Mouse (Mus musculus) c-Kit-negative CD71-positive TER-119-positive erythroid progenitor cells, embryonic 14.5 days (primary cell): ENCODE data around the gene Hdhd3.

Experiments used
- DNase-seq: peaks from one replicate; pipeline ENCODE4 v3.0.0-alpha.2; 2013; ENCODE audit warnings: low read depth, low spot score

Gene Hdhd3

DNA sequence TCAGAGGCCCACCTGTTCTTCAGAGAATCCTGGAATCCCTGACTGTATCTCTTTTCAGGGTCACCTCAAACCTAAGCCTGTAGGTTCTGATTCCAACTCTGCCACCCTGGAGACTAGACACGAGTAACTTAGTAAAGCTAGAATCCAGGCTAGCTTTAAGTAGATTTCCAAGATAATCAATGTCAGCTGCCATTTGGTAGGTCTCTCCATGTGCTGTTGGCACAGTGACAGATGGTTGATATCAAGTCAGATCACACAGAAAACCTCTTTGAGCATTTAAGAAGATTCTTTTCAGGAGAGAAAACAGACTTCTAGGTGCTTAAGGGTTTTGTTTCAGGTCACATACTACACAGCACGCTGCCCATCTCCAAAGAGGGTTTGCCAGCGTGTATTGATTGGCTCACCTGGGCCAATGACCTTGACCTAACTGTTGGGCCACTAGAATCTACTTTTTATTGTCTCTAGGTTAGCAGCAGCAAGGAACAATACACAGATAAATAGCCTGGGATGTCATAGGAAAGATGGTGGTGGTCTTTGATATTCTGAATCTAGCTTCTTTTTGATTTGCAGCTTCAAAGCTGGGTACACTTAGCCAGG is at the start of gene Hdhd3:
Gene Hdhd3 (minus strand): TSS at position 94 of the 597 bp plus-strand sequence.
- DNase-seq, result no peak

DNA sequence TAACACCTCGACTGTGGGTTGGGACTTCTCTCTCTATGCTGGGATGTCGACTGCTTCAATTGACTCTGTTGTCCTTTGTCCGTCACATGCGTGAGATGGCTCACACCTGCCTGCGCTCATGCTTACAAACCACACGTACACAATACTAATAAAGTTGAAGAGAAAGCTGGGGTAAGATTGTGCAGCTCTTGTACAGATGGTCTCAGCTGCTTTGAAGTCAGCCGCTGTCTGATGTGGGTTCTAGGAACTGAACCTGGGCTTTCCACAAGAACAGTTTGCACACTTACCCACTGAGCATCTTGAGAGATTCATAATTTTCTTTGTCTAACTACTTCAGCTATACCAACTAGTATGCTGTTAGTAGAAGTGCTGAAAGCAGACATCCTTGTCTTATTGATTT is 48.7 kb upstream of the Hdhd3 start:
- DNase-seq, result no peak

GRCm38 (mm10) chr4:62544801-62545200 is 41.5 kb upstream of the Hdhd3 start:
- no peak for DNase-seq

DNA sequence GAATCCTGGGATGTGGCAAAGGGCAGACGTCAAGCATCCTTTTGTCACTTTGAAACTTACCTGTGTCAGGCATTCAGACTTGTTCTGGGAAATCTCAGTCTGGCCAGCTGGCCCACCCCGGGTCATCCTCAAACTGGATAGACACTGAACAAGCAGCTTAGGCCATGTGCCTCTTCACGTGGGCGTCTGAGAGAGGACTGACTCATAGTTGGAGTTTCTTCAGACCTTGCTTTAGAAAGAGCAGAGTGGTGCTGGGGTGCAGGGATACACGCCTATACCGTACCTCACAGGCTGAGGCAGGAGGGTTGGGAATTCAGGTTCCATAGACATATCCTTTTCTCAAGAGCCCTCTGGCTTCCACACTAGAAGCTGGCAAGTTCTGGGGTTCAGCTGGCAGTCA is 40.5 kb upstream of the Hdhd3 start:
- DNase-seq, result no peak

DNA sequence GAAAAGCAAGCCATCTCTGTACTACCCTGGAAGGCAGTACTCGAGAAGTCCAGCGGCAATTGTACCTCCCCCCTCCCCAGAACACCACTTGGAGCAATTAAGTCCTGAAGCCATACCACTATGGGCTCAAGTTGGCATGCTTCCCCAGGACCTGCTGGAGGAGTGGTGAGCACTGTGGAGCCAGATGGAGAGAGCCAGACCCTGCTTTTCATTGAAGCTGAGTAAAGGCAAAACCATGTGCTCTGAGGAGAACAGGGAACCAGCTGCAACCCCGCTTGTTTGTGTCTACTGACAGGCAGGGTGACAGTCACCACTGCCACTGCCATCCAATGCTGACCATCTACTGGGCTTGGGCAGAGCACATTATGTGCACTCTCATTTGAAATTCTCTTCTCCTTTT is 38.5 kb upstream of the Hdhd3 start:
- DNase-seq, result no peak

DNA sequence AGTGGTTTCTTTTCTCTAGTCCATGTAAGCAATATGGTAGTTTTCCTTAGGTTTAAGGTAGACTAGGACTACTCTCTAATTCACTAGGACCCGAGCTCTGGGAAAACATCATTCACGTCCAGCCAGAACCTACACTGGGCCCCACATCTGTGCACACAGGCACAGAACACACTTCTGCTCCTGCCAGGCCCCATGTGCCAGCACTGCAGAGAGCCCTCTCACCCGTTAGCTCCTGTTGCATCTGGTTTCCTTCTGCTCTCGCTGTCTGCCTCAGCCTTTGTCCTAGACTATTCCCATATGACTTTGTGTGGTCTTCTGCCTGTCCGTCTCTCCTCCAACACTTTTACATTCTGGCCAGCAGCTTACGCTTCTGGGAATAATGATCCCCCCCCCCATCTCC is 30.5 kb upstream of the Hdhd3 start:
- no peak for DNase-seq

GRCm38 (mm10) chr4:62527655-62528054 is 24.4 kb upstream of the Hdhd3 start:
- DNase-seq, result no peak

- DNase-seq, result no peak
Observed at GRCm38 (mm10) chr4:62526256-62526655, 23.0 kb upstream of the Hdhd3 start.

DNA sequence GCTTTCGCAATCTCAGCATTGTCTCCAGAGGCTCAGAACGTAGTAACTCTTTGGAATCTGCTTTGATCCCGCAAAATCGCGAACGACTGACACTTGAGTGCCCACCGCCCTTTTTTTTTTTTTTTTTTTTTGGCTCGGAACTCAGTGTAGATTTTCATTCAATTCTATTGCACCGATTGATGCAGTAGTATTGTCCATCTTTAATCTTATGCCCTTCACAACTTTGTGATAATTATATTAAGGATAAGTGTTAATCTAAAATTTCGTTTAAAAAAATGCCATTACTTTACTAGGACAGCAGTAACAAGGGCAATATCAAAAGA is 22.2 kb upstream of the Hdhd3 start:
- no peak for DNase-seq

DNA sequence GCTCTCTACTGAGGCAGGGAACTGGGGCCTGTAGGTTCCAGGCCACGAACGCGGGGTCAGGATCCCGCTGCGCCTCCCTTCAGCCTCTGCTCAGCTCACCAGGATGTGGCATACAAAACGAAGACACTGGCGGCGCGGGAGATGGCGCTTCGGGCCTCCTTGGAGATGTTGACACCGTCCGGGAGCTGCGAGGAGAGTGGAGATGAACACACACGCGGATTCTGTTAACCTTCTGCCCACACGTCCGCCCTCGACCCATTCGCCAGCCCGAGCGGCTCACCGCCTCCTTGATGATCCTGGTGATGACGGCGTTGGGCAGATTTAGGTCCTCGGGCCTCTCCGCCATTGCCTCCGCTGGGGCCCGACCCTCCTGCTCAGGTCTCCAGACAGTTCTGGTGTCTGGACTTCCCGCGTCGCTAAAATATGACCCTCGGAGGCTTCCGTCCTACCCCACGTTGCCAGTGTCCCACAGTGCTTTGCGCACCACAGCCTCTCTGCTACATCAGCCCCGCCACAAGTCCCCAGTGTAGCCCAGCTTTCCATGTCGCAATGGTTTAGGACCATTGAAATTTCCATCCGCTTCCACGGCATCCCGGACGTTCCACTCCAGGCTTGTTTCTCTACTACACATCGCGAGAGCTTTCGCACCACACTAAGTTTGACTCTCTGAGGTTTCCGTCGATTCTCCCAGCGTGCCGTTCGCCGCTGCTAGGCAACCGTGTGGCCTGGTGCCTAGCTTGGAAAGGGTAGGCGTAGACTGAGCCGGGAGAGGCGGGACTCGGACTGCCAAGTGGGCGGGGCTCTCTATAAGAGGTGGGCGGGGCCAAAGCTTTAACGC is 21.6 kb upstream of the Hdhd3 start, which contains the start of the genes Pole3 and 4933430I17Rik:
Gene Pole3 (minus strand): TSS at position 418 of the 838 bp plus-strand sequence.
Gene 4933430I17Rik (plus strand): TSS at position 719 of the 838 bp plus-strand sequence.
- peak; percentile 98 for DNase-seq

- no peak for DNase-seq
Observed at GRCm38 (mm10) chr4:62520892-62521400, 17.7 kb upstream of the Hdhd3 start.

- peak; percentile 87 for DNase-seq
Observed at GRCm38 (mm10) chr4:62519849-62520233, 16.6 kb upstream of the Hdhd3 start, which contains the start of gene Alad. TSS of gene Alad (minus strand) at chr4:62519918.

DNA sequence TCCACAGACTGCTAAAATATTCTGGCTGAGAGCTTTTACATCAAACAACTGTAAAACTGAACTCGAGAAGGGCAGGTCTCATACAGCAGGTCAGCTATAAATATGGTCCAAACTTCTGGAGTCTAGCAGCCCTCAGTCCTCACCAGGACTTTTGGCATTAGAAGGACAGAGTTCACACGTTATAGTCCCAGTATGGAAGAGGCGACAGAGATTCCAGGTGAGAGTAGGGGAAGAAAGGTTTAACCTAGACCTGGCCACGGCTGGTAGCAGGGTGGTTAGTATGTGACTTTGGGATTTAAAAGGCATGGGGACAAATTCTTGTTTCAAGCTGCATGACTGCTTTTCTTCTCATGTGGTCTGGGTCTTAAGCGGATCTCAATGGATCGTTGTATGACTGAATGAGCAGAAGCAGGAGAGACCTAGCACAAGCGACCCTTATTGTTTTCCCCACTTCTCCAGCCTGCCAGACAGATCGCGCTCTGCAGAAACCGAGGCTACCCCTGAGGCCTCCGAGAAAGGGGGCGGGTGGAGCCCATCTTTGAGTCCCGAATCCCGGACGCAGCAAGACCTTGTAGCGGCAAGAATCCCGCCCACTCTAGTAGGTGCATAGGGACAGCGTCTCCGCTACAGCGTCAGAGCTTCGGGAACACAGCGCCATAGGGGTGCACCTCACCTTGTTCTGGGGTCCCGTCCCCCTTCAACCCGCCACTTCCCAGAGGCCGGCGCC is 16.0 kb upstream of the Hdhd3 start:
- no peak for DNase-seq

- DNase-seq, result peak; percentile 57
Observed at GRCm38 (mm10) chr4:62518416-62519121, 15.3 kb upstream of the Hdhd3 start.

GRCm38 (mm10) chr4:62517538-62518415 is 14.5 kb upstream of the Hdhd3 start:
- peak; percentile 57 for DNase-seq

- DNase-seq, result peak; percentile 71
Observed at GRCm38 (mm10) chr4:62517046-62517445, 13.8 kb upstream of the Hdhd3 start.

GRCm38 (mm10) chr4:62516579-62516978 is 13.3 kb upstream of the Hdhd3 start:
- DNase-seq, result peak; percentile 99

DNA sequence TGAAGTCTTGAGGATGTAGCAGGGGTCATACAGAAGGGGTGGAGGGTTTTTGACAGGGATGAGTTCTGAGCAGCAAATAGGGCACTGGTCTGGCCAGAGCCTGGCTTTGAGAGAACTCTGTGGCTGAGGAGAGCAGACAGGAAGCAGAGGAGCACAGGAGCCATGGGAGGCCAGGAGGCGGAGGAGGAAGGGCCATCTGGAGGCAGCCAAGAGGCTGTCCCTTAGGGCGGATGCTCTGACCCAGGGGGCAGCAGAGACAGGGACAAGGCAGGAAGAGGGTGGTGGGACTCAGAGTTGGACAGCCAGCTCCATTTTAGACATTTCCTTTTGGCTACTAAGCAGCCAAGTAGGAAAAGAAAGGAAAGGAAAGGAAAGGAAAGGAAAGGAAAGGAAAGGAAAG is 12.8 kb upstream of the Hdhd3 start:
- no peak for DNase-seq

GRCm38 (mm10) chr4:62515490-62515889 is 12.2 kb upstream of the Hdhd3 start:
- DNase-seq, result peak; percentile 64

DNA sequence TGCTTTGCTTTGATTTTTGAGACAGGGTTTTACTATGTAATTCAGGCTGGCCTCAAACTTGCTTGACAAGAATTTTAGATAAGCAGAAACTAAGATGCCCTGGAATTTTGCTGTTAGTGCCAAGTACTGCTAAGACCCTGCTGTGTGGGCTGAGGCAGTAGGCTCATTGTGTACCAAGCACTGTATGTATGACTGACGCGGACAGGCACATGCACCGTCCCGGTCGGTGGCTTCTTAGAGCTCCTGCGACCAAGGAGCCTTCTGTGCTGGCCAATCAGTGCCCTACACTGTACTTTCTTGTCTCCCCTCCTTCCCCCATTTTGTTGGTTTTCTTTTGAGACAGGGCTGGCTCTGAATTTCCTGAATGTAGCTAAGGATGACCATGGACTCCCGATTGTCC is 11.7 kb upstream of the Hdhd3 start:
- DNase-seq, result no peak
